Mouse (Mus musculus): ENCODE data around the gene Traf3. TPM values are rescaled to one million over a fixed set of nuclear protein-coding genes. Genes with fewer than 3 reads are reported as not detected.

Gene Traf3
- 16.0 and 26.2 TPM in 2 replicates for polyA plus RNA-seq (2012; ENCODE audit: low replicate concordance)

GRCm38 (mm10) chr12:111165831-111166591 lies at the start of gene Traf3:
Gene Traf3, plus strand, starts transcription at chr12:111166370.

GRCm38 (mm10) chr12:111184476-111184875 lies 18.3 kb downstream of the Traf3 start, which contains the start of gene 4930595D18Rik:
Gene 4930595D18Rik, minus strand, starts transcription at chr12:111184491.

GRCm38 (mm10) chr12:111270629-111271277 lies 104.6 kb downstream of the Traf3 start, which contains the start of gene Amn:
Gene Amn, plus strand, starts transcription at chr12:111271095.

Other genes with a start within 250 kb of the Traf3 start
- 30.1 and 50.5 TPM in 2 replicates for gene Ankrd9, start 187.3 kb upstream of the Traf3 start, polyA plus RNA-seq (2012; ENCODE audit: low replicate concordance)
- gene Rcor1, start 127.0 kb upstream of the Traf3 start, polyA plus RNA-seq (2012; ENCODE audit: low replicate concordance): 23.0 and 41.3 TPM in 2 replicates
- 0.23 TPM in 1 of 2 replicates, not detected in the other for gene 4930595D18Rik, start 18.1 kb downstream of the Traf3 start, polyA plus RNA-seq (2012; ENCODE audit: low replicate concordance)
- 0.33 and 0.59 TPM in 2 replicates for gene Amn, start 104.7 kb downstream of the Traf3 start, polyA plus RNA-seq (2012; ENCODE audit: low replicate concordance)
- 16.9 and 23.3 TPM in 2 replicates for gene Cdc42bpb, start 211.3 kb downstream of the Traf3 start, polyA plus RNA-seq (2012; ENCODE audit: low replicate concordance)
- not detected in 2 replicates for gene Lbhd2, start 240.4 kb downstream of the Traf3 start, polyA plus RNA-seq (2012; ENCODE audit: low replicate concordance)

All from leukemia stem cell, adult 10-12 weeks (primary cell).